Mouse (Mus musculus): ENCODE data around the gene Ddn.
"Not testable (repeated sequence)": the region's sequence is repeated elsewhere in the genome, so short reads cannot be mapped to it uniquely, and the experiment has no call there.

Ddn gene

DNA sequence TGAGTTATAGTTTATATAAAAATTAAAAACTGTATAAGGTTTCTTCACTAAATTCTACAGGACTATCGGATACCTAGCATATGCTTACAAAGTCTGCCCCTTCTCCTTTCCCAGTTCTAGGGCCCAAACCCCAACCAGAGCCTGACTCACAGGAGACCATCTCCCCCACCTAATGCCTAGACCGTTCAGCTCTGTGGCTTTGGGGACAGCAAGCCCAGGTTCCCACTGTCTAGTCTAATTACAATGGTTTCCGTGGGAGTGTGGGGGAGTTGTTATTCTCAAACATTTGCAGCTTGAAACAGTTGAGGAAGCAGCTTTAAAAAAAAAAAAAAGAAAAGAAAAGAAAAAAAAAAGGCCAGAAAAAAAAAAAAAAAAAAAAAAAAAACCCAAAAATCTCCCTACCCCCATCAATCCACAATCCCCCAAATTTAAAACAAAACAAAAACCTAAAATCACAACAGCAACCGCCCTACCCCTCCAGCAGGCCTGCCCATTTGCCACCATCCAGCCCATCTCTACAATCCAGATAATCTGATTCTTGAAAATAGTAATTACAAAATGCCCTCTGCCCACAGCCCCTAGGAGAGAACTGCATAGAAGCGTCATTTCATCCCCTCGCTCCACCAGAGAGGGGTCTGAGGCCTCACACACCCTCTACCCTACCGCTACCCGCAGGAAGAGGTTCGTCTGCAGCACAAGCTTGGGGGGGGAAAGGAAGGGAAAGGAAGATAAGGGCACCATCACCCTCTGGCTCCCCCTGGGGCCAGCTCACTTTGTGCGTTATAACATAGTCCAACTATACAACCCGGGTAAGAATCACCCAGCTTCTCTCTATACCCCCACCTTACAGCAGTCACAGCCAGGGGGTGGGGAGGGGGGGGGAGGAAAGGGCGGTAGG is 23.1 kb upstream of the Ddn start:
- in situ Hi-C loops (cut with MboI, MseI), result no loop called here

DNA sequence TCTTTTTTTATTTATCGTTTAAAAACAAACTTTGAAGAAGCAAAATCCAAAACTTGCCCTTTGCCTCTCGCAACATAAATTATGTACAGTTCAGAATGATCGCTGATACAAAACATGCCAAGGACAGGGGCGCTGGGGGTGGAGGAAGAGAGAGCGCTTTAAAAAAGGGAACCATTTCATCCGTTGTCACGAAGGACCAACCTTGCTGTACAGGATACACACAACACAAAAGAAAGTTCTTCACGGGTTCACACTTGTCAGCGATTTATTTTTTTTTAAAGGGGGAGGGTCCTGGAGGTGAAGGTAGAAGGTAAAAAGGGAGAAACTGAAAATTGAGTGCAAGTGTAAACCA is 22.4 kb upstream of the Ddn start:
- in situ Hi-C loops (cut with MboI, MseI), result no loop called here

DNA sequence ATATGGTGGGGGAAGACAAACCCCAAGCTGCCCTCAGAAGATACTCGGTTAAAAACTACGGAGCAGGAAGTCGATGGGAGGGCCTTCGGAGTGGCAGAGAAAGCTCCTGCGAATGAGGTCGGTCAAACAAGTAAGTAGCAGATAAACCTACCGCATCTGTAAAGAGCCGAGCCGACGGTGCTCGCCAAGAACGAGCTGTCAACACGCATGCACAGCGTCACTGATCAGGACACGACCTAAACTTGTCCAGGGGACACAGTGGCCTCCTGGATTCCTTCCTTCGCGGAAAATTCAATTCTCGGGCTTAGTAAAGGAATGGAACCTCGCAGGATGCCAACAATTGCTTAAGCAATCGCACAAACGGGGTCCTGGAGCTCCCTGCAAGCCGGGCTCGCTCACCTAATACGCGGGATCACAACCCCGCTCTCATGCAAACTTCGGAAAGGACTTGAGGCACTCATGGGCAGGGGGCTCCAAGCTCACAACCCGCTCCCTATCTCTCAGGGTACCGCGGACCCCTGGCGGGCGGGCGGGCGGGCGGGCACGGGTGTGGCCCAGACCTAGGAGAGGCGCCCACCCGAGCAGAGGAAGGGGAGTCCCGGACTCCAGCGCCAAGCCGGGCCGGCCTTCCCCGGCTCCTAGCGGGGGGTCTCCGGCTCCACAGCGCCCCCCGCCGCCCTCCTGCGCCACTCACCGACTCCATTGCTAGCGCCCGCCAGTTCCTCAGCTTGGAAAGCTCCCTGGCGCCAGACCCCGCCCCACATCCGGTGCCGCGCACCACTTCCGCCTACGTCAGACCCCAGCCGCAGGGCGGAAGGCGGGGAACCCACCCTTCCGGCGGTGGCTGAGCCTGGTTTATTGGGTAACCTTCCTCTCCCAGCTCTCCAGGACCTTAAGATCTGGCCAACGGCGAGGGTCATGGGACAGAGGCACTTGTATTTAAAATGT is 21.7 kb upstream of the Ddn start, which contains the start of gene Prkag1:
Prkag1 (minus strand) TSS at position 786 of the 948 bp plus-strand sequence.
- in situ Hi-C loops (cut with MboI, MseI), result no loop called here

DNA sequence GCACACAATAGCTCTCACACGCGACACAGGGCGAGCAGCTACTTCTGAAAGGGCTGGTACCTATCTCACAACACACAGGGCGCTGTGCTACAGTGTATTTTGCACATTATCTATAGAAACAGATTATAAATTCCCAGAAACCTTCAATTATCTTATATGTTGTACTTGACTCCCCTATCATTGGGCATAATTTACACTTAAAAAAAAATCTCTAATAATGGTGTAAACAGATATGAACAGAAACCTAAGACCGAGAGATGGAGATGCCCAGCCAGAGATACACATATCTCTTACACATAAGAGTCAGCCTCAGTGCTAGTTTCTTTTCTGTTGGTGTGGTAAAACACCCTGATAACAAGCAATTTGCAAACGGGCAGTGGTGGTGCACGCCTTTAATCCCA is 18.3 kb upstream of the Ddn start:
- in situ Hi-C loops (cut with MboI, MseI), result no loop called here

DNA sequence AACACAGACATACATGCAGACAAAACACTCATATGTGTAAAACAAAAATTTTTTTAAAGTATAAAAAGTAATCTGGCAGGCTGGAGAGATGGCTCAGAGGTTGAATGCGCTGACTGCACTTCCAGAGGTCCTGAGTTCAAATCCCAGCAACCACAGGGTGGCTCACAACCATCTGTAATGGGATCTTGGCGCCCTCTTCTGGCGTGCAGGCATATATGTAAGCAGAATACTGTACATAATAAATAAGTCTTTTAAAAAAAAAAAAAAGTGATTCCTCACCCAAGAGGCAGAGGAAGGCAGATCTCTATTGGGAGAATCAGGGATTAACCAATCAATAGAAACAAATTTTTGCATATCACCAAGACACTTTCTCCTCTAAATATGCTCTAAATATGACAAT is 14.1 kb upstream of the Ddn start:
- in situ Hi-C loops (cut with MboI, MseI), result no loop called here

DNA sequence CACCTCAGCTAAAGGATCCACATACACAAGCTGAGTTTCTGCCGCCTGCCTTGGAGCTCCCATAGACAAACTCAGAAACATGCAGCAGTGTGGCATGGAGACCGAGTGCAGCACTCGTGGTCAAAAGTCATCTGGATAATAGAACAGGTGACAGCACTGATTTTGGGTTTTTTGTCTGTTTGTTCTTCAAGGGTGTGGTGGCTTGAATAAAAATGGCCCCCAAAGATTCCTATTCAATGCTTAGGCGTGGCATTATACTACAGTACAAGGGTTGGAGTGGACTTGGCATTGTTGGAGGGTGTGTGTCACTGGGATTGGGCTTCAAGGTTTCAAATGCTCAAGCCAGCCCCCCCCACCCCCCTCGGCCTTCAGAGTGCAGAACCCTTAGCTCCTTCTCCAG is 12.9 kb upstream of the Ddn start:
- in situ Hi-C loops (cut with MboI, MseI), result no loop called here

DNA sequence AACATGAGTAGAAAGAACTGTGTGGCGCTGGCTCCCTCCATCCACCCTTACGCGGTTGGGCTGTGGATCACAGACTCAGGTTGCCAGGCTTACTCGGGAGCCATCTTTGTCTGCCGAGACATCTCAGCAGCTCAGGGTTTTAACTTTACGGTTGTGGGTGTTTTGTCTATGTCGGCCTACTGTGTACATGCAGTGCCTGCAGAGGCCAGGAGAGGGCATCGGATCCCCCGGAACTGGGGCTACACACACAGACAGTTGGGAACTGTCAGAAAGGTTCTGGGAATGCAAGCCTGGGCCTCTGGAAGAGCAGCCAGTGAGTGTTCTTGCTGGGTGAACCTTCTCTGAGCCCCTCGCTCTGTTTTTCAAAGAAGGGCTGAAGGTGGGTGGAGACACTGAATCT is 12.1 kb upstream of the Ddn start:
- in situ Hi-C loops (cut with MboI, MseI), result no loop called here

DNA sequence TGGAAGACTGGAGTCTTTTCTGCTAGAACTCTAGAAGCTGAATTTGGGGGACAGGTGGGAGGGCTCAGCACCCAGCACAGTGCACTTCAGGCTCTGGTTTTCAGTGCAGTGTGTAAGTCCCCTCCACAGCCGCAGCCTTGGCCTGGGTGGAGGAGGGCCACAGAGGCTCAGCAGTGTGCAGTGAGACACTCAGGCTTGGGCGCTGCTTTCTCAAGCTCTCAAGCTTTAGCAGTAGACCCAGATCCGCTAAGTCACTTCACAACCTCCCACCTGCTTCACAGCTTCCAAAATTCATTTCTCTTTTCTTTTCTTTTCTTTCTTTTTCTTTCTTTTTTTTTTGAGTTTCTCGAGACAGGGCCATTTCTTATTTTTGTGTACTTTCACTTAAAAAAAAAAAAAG is 11.6 kb upstream of the Ddn start:
- in situ Hi-C loops (cut with MboI, MseI), result no loop called here

DNA sequence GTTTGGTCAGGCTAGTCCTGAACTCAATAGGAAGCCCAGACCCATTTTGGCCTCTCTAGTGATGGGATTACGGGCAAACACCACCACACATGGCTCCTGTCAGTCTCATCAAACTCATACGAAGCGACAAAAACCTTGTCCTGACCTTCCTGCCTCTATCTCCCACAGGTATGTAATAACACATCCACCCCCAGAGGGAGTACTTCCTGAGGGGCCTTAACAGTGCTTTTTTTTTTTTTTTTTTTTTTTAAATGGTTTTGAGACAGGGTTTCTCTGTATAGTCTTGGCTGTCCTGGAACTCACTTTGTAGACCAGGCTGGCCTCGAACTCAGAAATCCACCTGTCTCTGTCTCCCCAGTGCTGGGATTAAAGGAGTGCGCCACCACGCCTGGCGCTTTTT is 8.9 kb upstream of the Ddn start:
- in situ Hi-C loops (cut with MboI, MseI), result no loop called here

DNA sequence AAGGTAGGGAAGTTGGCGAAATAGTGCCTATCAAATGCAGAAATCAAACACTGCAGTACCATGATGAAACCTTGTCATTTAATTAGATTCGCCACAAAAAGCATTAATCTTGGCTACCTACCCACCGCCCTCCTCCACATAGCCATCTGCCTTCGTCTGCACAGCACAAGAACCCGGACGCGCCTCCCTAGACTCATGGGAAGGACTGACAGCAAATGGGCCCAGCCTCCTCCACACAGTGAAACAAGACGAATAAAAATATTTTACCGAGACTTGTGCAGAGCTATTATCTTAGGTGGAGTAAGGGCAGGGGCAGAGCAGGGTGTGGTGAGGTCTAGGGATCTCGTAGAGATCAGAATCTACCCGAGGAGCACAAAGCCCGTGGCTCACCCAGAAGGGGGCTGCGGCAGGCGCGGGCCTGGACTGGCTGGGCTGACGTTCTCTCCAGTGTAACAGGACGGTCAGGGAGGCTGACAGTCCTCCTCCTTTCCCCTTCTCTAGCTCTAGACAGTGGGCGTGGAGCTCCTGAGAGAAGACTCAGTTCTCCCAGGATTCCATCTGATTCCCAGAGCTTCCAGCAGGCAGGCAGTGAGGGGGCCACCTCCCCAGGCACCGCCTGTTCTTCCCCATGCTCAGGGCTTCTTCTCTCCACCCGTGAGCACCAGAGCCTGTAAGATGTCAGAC is 3.6 kb upstream of the Ddn start:
- in situ Hi-C loops (cut with MboI, MseI), result no loop called here

DNA sequence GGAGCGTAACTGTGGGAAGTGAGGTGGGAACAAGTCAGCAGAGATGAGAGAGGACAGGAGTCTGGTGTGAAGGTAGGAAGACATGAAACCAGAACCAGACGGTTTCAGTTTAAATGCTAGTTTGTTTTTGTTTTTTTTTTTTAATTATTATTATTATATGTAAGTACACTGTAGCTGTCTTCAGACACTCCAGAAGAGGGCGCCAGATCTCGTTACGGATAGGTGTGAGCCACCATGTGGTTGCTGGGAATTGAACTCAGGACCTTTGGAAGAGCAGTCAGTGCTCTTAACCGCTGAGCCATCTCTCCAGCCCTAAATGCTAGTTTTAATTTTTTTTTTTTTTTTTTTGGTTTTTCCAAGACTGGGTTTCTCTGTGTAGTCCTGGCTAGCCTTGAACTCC is 922 bp upstream of the Ddn start:
- in situ Hi-C loops (cut with MboI, MseI), result not testable (repeated sequence)

DNA sequence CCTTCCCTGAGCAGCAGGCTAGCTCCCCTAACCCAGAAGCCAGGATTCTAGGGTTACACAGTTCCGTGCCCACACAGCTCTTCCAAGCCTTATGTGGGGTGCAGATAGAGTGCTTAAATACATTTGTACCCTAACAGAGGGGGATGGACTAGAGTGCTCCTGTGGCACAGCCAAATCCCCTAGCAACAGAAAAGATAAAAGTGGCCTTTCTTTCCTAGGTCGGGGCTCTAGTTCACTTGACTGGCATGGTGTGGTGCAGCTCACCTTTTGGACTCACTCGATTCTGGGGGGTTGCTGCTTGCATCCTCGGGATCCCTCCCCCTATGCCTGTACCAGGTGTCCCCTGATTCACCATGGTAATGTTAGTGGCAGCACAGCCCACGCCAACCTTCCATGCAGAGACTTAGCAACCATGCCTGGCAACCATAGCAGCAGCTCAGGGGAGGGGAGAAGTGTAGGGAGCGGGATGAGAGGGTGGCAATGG is 597 bp downstream of the Ddn start:
- in situ Hi-C loops (cut with MboI, MseI), result no loop called here

DNA sequence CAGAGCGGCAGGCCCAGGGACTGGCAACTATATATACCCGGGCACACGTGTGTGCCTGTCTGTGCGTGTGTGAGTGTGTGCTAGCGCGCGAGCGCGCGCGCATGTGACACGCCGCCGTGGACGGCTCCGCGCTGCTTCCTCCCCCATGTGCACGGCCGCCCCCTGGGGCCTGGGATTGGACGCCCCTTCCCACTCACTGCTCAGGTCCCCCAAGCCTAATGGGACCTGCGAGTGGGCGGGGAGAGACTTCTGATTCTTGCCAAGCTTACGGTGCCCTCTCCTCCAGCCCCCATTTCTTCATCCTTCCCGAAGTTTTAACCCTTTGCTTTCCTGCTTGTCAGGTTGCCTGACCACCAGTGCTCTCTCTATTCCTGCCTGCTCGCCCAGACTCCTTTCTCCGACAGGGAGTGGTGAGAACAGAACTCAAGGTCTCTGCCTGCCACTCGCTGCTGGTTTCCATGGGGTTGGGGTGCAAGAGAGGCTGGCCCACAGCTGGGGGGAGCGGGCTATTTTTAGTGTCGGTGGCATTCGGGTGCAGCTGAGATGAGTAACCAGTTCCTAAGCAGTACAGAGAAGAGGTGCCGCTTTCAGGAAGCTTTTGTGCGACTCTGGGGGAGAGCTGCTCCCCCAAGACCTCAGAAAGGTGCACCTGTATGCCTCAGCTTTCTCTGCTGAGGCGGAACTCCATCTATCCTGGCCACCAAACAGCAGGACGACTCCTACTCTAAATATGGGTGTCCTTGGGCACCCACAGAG is 1.2 kb downstream of the Ddn start:
- in situ Hi-C loops (cut with MboI, MseI), result no loop called here

DNA sequence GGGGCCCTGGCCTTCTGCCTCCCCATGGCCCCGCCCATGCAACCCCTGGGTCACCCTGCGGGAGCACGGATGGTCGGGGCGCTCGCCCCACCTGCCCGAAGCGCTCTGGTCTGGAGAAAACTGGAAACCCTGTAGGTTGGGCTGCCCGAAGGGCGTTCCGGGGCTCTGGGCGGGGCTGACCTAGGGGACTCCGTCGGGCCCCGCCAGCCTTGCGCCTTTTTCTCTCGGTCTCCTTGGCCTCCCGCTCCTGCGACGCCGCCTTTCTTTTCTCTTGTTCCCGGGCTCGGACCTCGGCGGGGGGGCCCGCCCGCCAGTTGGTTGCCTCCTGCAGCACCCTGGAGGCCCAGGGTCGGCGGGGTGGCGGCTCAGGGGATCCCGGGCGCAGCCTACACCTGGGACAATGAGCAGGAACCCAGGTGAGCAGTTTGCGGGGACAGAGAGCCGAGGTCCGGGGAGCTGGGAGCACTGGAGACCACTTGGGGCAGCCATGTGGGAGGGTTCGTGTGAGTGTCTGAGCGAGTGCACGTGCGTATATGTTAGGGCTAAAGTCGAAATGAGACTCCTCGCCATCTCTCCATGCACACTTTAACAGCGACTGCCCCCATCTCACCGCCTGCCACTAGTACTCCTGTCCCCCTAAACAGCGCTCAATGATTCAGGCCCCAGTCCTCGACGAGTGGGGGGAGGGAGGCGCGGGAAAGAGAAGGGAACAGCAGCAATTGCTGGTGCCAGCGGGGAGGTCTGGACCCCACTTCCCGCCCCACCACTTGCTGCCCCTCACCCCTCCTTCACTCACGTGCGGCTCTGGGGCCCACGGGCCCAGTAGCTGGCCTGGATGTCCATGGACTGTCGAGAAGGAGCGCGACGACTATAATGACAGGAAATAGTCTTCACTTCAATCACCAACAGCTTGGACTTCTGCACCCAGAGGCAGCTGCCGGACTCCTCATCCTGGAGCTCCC is 2.2 kb downstream of the Ddn start:
- in situ Hi-C loops (cut with MboI, MseI), result no loop called here

DNA sequence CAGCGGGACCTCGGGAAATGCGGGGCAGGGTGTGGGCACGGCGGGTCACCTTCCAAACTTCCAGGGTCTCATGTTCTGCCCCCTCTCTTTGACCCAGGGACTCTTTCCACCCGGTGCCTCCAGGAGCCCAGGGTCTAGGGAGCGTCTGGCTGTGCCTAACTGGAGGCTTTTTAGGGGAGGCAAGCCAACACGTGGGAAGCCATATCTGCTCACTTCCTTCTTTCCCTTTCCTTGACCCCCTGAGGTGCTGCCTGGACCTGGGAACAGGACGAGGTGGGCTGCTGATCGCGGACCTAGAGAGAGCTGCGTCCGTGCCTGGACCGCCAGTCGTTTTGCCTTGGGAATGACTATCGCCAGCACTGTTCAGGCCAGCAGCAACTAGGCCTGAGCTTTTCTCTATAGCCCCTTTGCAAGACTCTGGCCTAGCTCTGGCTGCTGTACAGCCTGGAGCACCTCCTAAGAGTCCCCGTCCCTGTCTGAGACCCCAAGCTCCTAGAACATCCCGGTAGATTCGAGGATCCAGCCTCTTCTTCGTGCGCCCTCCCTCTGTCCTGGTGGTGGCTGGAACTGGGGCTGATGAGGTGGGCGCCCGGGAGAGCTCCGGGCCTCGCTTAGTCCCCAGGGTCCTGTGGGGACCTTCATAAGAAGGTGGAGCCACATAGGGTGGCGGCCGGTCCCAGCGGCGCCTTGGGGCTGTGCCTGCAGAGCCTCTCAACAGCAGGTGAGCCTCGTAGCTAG is 3.0 kb downstream of the Ddn start:
- in situ Hi-C loops (cut with MboI, MseI), result no loop called here

DNA sequence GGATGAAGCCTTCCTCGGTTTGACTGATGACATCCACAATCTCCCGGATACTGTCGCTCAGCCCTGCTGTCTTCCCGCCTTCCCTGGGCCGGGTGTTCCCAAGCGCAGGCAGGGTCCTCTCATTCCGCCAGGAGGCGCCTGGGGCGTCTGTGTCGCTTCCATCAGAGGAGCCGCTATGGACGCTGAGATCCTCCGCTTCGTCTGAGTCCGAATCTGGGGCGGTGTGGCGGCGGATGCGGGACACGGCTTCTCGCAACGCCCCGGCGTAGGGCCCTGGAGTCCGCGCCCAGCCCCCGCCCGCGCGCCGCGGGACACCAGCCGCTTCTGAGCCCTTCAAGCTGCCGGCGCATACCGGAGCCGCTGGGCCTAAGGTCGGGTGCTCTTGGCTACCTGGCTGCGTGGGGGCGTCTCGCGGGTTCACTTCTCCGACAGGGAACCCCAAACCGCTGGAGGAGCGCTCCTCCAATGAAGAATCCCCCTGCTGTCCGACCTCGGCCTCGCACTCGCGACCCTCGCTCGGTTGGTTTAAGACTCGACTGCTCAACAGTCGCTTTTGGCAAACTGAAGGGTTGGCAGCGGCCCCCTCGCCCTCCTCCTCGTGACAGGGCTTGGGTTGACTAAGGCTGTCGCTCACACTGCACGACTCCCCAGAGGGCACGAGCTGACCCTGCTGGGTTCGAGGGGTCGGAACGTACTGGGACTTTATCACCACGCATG is 3.8 kb downstream of the Ddn start:
- in situ Hi-C loops (cut with MboI, MseI), result no loop called here

DNA sequence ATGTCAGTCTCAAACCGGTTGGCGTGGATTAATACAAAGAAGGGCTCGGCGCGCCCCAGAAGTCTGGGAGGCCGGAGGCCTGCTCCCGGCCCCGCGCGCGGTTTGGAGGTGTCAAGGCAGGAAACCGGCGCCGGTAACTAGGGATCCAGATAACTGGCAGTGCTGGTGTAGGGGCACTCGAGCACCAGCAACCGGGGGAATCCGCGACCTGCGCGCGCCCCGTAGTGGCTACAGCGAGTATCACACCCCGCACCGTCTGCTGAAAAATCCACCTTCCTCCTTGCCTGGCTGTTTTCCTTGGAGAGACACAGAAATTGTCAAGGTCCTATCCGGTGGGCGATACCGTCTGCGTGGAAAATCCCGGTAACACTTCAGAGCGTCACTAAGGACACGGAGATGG is 5.2 kb downstream of the Ddn start:
- in situ Hi-C loops (cut with MboI, MseI), result no loop called here

DNA sequence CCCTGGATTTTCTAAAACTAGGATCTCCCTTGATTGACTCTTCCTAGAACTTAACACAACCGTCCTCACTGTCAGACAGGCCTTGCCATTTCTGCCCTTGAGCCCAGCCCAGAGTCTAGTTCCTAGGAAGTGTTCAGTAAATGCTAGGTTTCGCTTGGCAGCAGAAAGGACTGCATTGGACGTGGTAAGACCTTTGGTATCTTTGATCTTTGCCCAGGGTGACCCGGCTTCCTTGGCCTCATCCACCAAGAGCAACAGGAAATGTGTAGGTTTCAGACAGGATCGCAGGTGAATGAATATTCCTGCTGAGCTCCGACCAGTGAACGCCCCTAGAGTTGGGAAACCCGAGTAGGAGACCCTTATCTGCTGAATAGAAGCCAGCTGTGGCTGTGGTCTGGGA is 6.4 kb downstream of the Ddn start:
- in situ Hi-C loops (cut with MboI, MseI), result no loop called here

DNA sequence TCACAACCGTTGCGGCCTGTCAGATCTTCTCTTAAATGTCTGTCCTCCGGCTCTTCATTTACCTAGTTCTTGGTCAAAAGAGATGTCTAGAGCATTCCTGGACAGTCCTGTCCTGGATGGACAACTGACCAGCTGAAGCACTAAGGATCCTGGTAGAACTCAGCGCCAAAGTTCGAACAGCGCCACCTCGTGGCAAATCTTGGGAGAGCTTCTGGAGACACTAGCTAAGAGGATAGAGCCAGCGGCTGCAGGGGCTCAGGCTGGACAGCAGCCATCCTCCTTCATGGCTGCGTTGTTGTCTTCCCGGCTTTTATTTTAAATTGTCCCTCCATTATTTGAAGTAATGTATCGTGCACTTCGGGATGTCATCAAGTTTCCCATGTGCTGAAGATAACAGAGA is 9.9 kb downstream of the Ddn start:
- in situ Hi-C loops (cut with MboI, MseI), result loop anchor here (5.0 kb wide), 1 partner anchor 92 kb away; the partner anchor contains the start of gene Ccdc65

All from regulatory T cell (primary cell).